Mouse (Mus musculus) cerebellum, adult 2 months (tissue): ENCODE measurements around the gene Sp100.

Experiments
- CTCF ChIP-seq: fragments of 200-500 bp; IDR thresholded peaks from 2 replicates; pipeline ENCODE4 v1.5.1; 2011; ENCODE audit warnings: low read depth, mild to moderate bottlenecking, control low read depth, low read length, moderate library complexity, borderline replicate concordance; ENCODE audit not compliant: insufficient read depth
- POLR2A ChIP-seq: fragments of 200-500 bp; IDR thresholded peaks from 2 replicates; pipeline ENCODE4 v1.6.1; 2011; ENCODE audit warnings: low read length, control low read depth, borderline replicate concordance; ENCODE audit not compliant: insufficient read depth

- TF ChIP-seq POLR2A (no peak), CTCF (no peak)
Measured at GRCm38 (mm10) chr1:85702531-85702930, 52.7 kb downstream of the Sp100 start.
